Mouse (Mus musculus) E14TG2a.4 (cell line): Measurements from ENCODE around the gene Stmn1.

ENCODE experiments used
- H3K27me3 ChIP-seq: 2 replicates; pipeline ENCODE4 v1.6.1; 2014; ENCODE audit warnings: low read length, control low read depth; ENCODE audit not compliant: insufficient read depth
- H3K36me3 ChIP-seq: 2 replicates; pipeline ENCODE4 v1.6.1; 2014; ENCODE audit warnings: low read length, control low read depth; ENCODE audit not compliant: insufficient read depth
- H3K4me1 ChIP-seq: replicated peaks from 2 replicates; pipeline ENCODE4 v1.6.1; 2014; ENCODE audit warnings: low read depth, low read length, control low read depth
- H3K4me3 ChIP-seq: replicated peaks from 2 replicates; pipeline ENCODE4 v1.5.1; 2014; ENCODE audit warnings: mild to moderate bottlenecking, low read length
- H3K9me3 ChIP-seq: 2 replicates; pipeline ENCODE4 v1.6.1; 2014; ENCODE audit warnings: low read length, control low read depth
- CTCF ChIP-seq: conservative IDR thresholded peaks from 2 replicates; pipeline ENCODE4 v1.5.1; 2014; ENCODE audit warnings: low read length
- NANOG ChIP-seq: IDR thresholded peaks from 2 replicates; pipeline ENCODE4 v1.6.1; 2014; ENCODE audit warnings: borderline replicate concordance, low read length, mixed read lengths
- POU5F1 ChIP-seq: IDR thresholded peaks from 2 replicates; pipeline ENCODE4 v1.6.1; 2014; ENCODE audit warnings: low read length, borderline replicate concordance

Gene Stmn1

GRCm38 (mm10) chr4:134468215-134468575 is at the start of gene Stmn1:
Gene Stmn1, plus strand, starts transcription at chr4:134468320.
- Histone ChIP-seq H3K4me1 (peaks cover 67% of the 10 kb centered on the region), H3K36me3 (peaks cover 35% of the 10 kb centered on the region), H3K9me3 (no peaks in the 10 kb centered on the region), H3K4me3 (peak within 1 kb of the TSS; percentile 84), H3K27me3 (no peaks in the 10 kb centered on the region)
- no peak for TF ChIP-seq CTCF
- TF ChIP-seq NANOG: no peak
- no peak for TF ChIP-seq POU5F1

GRCm38 (mm10) chr4:134421971-134422370 is 46.1 kb upstream of the Stmn1 start:
- peaks cover 28% of the 10 kb centered on the region for H3K4me1 ChIP-seq
- TF ChIP-seq CTCF (no peak), NANOG (no peak), POU5F1 (no peak)
- no peak overlapping the region for H3K4me3 ChIP-seq
- peaks cover 11% of the 10 kb centered on the region; the same call in 1 of the 2 replicates for H3K36me3 ChIP-seq
- 0 out of 2 replicates have a peak, but pooled peaks cover 10% of the 10 kb centered on the region for H3K27me3 ChIP-seq
- no peaks in the 10 kb centered on the region for H3K9me3 ChIP-seq

- Histone ChIP-seq H3K4me1 (peaks cover 21% of the 10 kb centered on the region), H3K4me3 (no peak overlapping the region), H3K27me3 (0 out of 2 replicates have a peak, but pooled peaks cover 6% of the 10 kb centered on the region), H3K9me3 (no peaks in the 10 kb centered on the region), H3K36me3 (peaks cover 11% of the 10 kb centered on the region; the same call in 1 of the 2 replicates)
- TF ChIP-seq NANOG: no peak
- no peak for TF ChIP-seq CTCF
- no peak for TF ChIP-seq POU5F1
Observed at GRCm38 (mm10) chr4:134423949-134424348, 44.2 kb upstream of the Stmn1 start.

- H3K4me1 ChIP-seq: peaks cover 25% of the 10 kb centered on the region
- no peaks in the 10 kb centered on the region for H3K9me3 ChIP-seq
- 0 out of 2 replicates have a peak, but pooled peaks cover 7% of the 10 kb centered on the region for H3K36me3 ChIP-seq
- TF ChIP-seq NANOG: no peak
- TF ChIP-seq POU5F1: no peak
- no peak for TF ChIP-seq CTCF
- H3K27me3 ChIP-seq: peaks cover 10% of the 10 kb centered on the region; the same call in 1 of the 2 replicates
- peak overlapping the region; percentile 70 for H3K4me3 ChIP-seq
Observed at GRCm38 (mm10) chr4:134425088-134425487, 43.0 kb upstream of the Stmn1 start.

- peaks cover 5% of the 10 kb centered on the region; the same call in 1 of the 2 replicates for H3K27me3 ChIP-seq
- no peak overlapping the region; the same call in 1 of the 2 replicates for H3K4me3 ChIP-seq
- H3K9me3 ChIP-seq: no peaks in the 10 kb centered on the region
- H3K36me3 ChIP-seq: no peaks in the 10 kb centered on the region
- TF ChIP-seq POU5F1 (no peak), CTCF (no peak), NANOG (no peak)
- H3K4me1 ChIP-seq: peaks cover 26% of the 10 kb centered on the region
Observed at GRCm38 (mm10) chr4:134430381-134431004, 37.6 kb upstream of the Stmn1 start.

- Histone ChIP-seq H3K27me3 (peaks cover 5% of the 10 kb centered on the region; the same call in 1 of the 2 replicates), H3K36me3 (no peaks in the 10 kb centered on the region), H3K9me3 (no peaks in the 10 kb centered on the region), H3K4me3 (no peak overlapping the region), H3K4me1 (peaks cover 31% of the 10 kb centered on the region)
- no peak for TF ChIP-seq NANOG
- TF ChIP-seq POU5F1: no peak
- no peak for TF ChIP-seq CTCF
Observed at GRCm38 (mm10) chr4:134432686-134433360, 35.3 kb upstream of the Stmn1 start.

GRCm38 (mm10) chr4:134436185-134436584 is 31.9 kb upstream of the Stmn1 start:
- peaks cover 28% of the 10 kb centered on the region for H3K4me1 ChIP-seq
- no peaks in the 10 kb centered on the region for H3K27me3 ChIP-seq
- TF ChIP-seq POU5F1 (no peak), NANOG (no peak), CTCF (no peak)
- no peaks in the 10 kb centered on the region for H3K36me3 ChIP-seq
- H3K4me3 ChIP-seq: peak overlapping the region; percentile 29; the same call in 1 of the 2 replicates
- no peaks in the 10 kb centered on the region for H3K9me3 ChIP-seq

- Histone ChIP-seq H3K27me3 (no peaks in the 10 kb centered on the region), H3K4me1 (peaks cover 24% of the 10 kb centered on the region), H3K4me3 (peak overlapping the region; percentile 68), H3K9me3 (no peaks in the 10 kb centered on the region), H3K36me3 (no peaks in the 10 kb centered on the region)
- no peak for TF ChIP-seq CTCF
- no peak for TF ChIP-seq POU5F1
- no peak for TF ChIP-seq NANOG
Observed at GRCm38 (mm10) chr4:134436659-134437058, 31.5 kb upstream of the Stmn1 start.

- TF ChIP-seq CTCF: no peak
- no peak for TF ChIP-seq NANOG
- TF ChIP-seq POU5F1: no peak
- H3K9me3 ChIP-seq: peaks cover 9% of the 10 kb centered on the region
- H3K36me3 ChIP-seq: no peaks in the 10 kb centered on the region
- peaks cover 35% of the 10 kb centered on the region for H3K4me1 ChIP-seq
- no peak overlapping the region for H3K4me3 ChIP-seq
- H3K27me3 ChIP-seq: 0 out of 2 replicates have a peak, but pooled peaks cover 6% of the 10 kb centered on the region
Observed at GRCm38 (mm10) chr4:134439119-134439518, 29.0 kb upstream of the Stmn1 start.
